Mouse (Mus musculus): ENCODE measurements around the gene Igf2bp3.

GRCm38 (mm10) chr6:49156826-49157175 lies 58.0 kb downstream of the Igf2bp3 start:
- TF ChIP-seq CTCF (IDR thresholded peaks at IDR 0.05; ENCODE audit: borderline replicate concordance, insufficient read depth, low read length) (no peak), POLR2A (IDR thresholded peaks at IDR 0.05; ENCODE audit: low read depth, low read length) (no peak)

Data from embryonic fibroblast, embryonic 13.5 days (primary cell).